Mouse (Mus musculus): ENCODE measurements around the gene Txlnb.

GRCm38 (mm10) chr10:17762946-17763345, 33.1 kb upstream of the Txlnb start:
- TF ChIP-seq POLR2A (IDR thresholded peaks at IDR 0.05; ENCODE audit: insufficient read depth, low read depth, low read length) (no peak), CTCF (IDR thresholded peaks at IDR 0.05) (no peak), EP300 (IDR thresholded peaks at IDR 0.05; ENCODE audit: insufficient read depth, low read depth, low read length) (no peak)

All from heart, adult 2 months (tissue).